Comparison of ENCODE assay signal across 8 mouse cellular contexts in genomic region chr11:70646691-70647650, GRCm38 (mm10). TPM values are rescaled to one million over a fixed set of nuclear protein-coding genes. Genes with fewer than 3 reads are reported as not detected.
DNase-seq lines count a peak whose midpoint lies in the region; ATAC-seq and TF ChIP-seq lines count a peak whose summit lies in the region.

Gene Rnf167 (plus strand): TSS chr11:70647235.
Gene Slc25a11 (minus strand): TSS chr11:70647479.

- POLR2A ChIA-PET in Patski (lab: Charles Lee), result interaction anchor here (0.6 to 4.2 kb wide), 8 partner anchors 9 to 1793 kb away, joined by 3 to 21 read pairs (median 4); partner anchors contain the start of genes Camta2 and Spag7

- in situ Hi-C loops in Patski (cut with MboI; ENCODE audit: low pct_unique_long_range_greater_than_20kb), result no loop called here

- peak; percentile 65 for ATAC-seq in Patski
- ATAC-seq in hindbrain, embryonic 13.5 days (ENCODE audit: low FRiP score), result peak; percentile 92

- H3K4me2 ChIP-seq in hindbrain, embryonic 13.5 days, result peak within 1 kb of the TSS; percentile 99

- WGBS in hindbrain, embryonic 13.5 days, result 0% methylated on average over 63 of the region's 63 CpGs

- peaks cover 60% of the 10 kb centered on the region for H3K4me1 ChIP-seq in hindbrain, embryonic 13.5 days (replicated peaks)

- H3K9ac ChIP-seq in hindbrain, embryonic 13.5 days, result peak within 1 kb of the TSS; percentile 95

- CTCF ChIA-PET in Patski (lab: Charles Lee), result interaction anchor here (0.8 to 1.5 kb wide), 4 partner anchors 12 to 108 kb away, joined by 3 read pairs; no protein-coding TSS in a partner anchor

- TF ChIP-seq CTCF in Patski (IDR thresholded peaks at IDR 0.05), result no peak

- peak; percentile 98 for DNase-seq in Patski (ENCODE audit: low read depth, low spot score)
- DNase-seq in cerebellum, postnatal 14 days, result peak; percentile 97 to 98
- peak; percentile 95 to 96 for DNase-seq in frontal cortex, postnatal 14 days (ENCODE audit: low spot score in 2 of 2)
- DNase-seq in layer of hippocampus, postnatal 25 days (ENCODE audit: extremely low spot score in 1 of 2, low spot score in 1 of 2), result peak; percentile 81 to 85
- peak; percentile 98 for DNase-seq in lung, postnatal 25 days (ENCODE audit: low spot score)
- DNase-seq in retina, embryonic 14.5 days (ENCODE audit: low spot score), result peak; percentile 100
- peak; percentile 97 for DNase-seq in thymus, postnatal 4 days

- peak within 1 kb of the TSS; percentile 86 for H3K4me3 ChIP-seq in hindbrain, embryonic 13.5 days

- H3K36me3 ChIP-seq in hindbrain, embryonic 13.5 days, result peaks cover 65% of the 10 kb centered on the region

- H3K27me3 ChIP-seq in Patski, result no peaks in the 10 kb centered on the region
- H3K27me3 ChIP-seq in hindbrain, embryonic 13.5 days, result no peaks in the 10 kb centered on the region

- peak within 1 kb of the TSS; percentile 96 for H3K27ac ChIP-seq in hindbrain, embryonic 13.5 days

- no peaks in the 10 kb centered on the region for H3K9me3 ChIP-seq in hindbrain, embryonic 13.5 days

RNA-seq across cellular contexts. Expression of gene Rnf167, which starts in this region (rescaled TPM):
- polyA plus RNA-seq in Patski (2021), result 37.0 TPM
- 109 TPM in 2 replicates for polyA plus RNA-seq in hindbrain, embryonic 13.5 days (2015; fragmentation: Nextera tagmentation; extraction: Ambion mirVana)
- total RNA-seq in layer of hippocampus, postnatal 25 days (2021), result 10 to 100 TPM; 86.9 to 87.6 TPM

RNA-seq across cellular contexts. Expression of gene Slc25a11, which starts in this region (rescaled TPM):
- 152 TPM for polyA plus RNA-seq in Patski (2021)
- polyA plus RNA-seq in hindbrain, embryonic 13.5 days (2015; fragmentation: Nextera tagmentation; extraction: Ambion mirVana), result 159 and 173 TPM in 2 replicates
- total RNA-seq in layer of hippocampus, postnatal 25 days (2021), result 100 to 1,000 TPM; 127 to 129 TPM

Comparison
In these comparisons a context has a peak if more than half of its experiments do, and no peak if none do; other contexts are left out.
1. Peak in every context shown above with its lines: DNase-seq, ATAC-seq, H3K4me3 ChIP-seq and H3K27ac ChIP-seq.